Mouse (Mus musculus): ENCODE data around the gene Neurl1b. TPM values are rescaled to one million over a fixed set of nuclear protein-coding genes. Genes with fewer than 3 reads are reported as not detected.

Neurl1b gene
- polyA plus RNA-seq, 1 experiment from 2014 or later, result 2.3 TPM

- Histone ChIP-seq H3K4me3 (ENCODE audit: low read depth, low read length) (no peak overlapping the region), H3K27ac (ENCODE audit: low read length) (no peak overlapping the region), H3K9me3 (replicated peaks; ENCODE audit: control insufficient read depth, low read length, poor library complexity, severe bottlenecking) (0 out of 2 replicates have a peak, but pooled peaks cover 3% of the 10 kb centered on the region), H3K27me3 (ENCODE audit: control insufficient read depth, insufficient read depth, low read depth, low read length) (no peaks in the 10 kb centered on the region), H3K4me2 (ENCODE audit: low read length) (no peak overlapping the region), H3K36me3 (ENCODE audit: control insufficient read depth, insufficient read depth, low read length) (no peaks in the 10 kb centered on the region), H3K4me1 (ENCODE audit: control insufficient read depth, insufficient read depth, low read length) (no peaks in the 10 kb centered on the region), H3K9ac (ENCODE audit: low read depth, low read length) (no peak overlapping the region)
- ATAC-seq, result no peak
- WGBS, result 80% methylated on average over 2 of the region's 2 CpGs
These were observed 76.3 kb downstream of the Neurl1b start for GRCm38 (mm10) chr17:26490910-26491309.

DNA sequence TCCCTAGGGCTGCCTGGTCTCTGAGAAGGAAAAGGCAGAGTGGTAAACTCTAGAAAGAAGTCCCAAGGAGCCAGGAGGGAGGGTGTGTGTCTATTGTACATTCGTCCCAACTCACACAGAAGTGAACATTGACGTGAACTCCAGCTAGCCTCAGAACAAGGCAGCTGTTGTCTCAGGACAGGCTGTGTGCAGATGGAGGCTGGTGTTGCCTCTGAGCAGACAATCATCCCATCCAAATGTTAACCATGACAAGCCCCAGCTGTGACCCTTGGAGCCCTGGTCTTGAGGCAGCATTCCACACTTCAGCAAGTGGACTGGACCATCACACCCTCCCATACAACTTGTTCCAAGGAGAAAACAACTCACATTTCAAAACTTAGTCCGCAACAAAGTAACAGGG is 77.6 kb downstream of the Neurl1b start:
- H3K9me3 ChIP-seq (replicated peaks; ENCODE audit: control insufficient read depth, low read length, poor library complexity, severe bottlenecking), result 0 out of 2 replicates have a peak, but pooled peaks cover 3% of the 10 kb centered on the region
- ATAC-seq, result no peak
- no peak overlapping the region for H3K4me3 ChIP-seq (ENCODE audit: low read depth, low read length)
- H3K4me2 ChIP-seq (ENCODE audit: low read length), result no peak overlapping the region
- no peaks in the 10 kb centered on the region for H3K36me3 ChIP-seq (ENCODE audit: control insufficient read depth, insufficient read depth, low read length)
- H3K27me3 ChIP-seq (ENCODE audit: control insufficient read depth, insufficient read depth, low read depth, low read length), result no peaks in the 10 kb centered on the region
- H3K9ac ChIP-seq (ENCODE audit: low read depth, low read length), result no peak overlapping the region
- H3K27ac ChIP-seq (ENCODE audit: low read length), result no peak overlapping the region
- H3K4me1 ChIP-seq (ENCODE audit: control insufficient read depth, insufficient read depth, low read length), result no peaks in the 10 kb centered on the region
- 91% methylated on average over 3 of the region's 3 CpGs for WGBS

GRCm38 (mm10) chr17:26494642-26495468 is 80.2 kb downstream of the Neurl1b start:
- Histone ChIP-seq H3K27ac (ENCODE audit: low read length) (no peak overlapping the region), H3K36me3 (ENCODE audit: control insufficient read depth, insufficient read depth, low read length) (no peaks in the 10 kb centered on the region), H3K27me3 (ENCODE audit: control insufficient read depth, insufficient read depth, low read depth, low read length) (no peaks in the 10 kb centered on the region), H3K9me3 (replicated peaks; ENCODE audit: control insufficient read depth, low read length, poor library complexity, severe bottlenecking) (0 out of 2 replicates have a peak, but pooled peaks cover 3% of the 10 kb centered on the region), H3K4me3 (ENCODE audit: low read depth, low read length) (no peak overlapping the region), H3K4me2 (ENCODE audit: low read length) (no peak overlapping the region), H3K4me1 (ENCODE audit: control insufficient read depth, insufficient read depth, low read length) (no peaks in the 10 kb centered on the region), H3K9ac (ENCODE audit: low read depth, low read length) (no peak overlapping the region)
- whole genome bisulfite sequencing, result 90% methylated on average over 4 of the region's 4 CpGs
- ATAC-seq, result no peak

Other genes starting within 250 kb of the Neurl1b start
- 0.48 TPM in 1 of 2 replicates, not detected in the other for gene Pdia2, start 215.7 kb upstream of the Neurl1b start, polyA plus RNA-seq (2015; fragmentation: Nextera tagmentation; extraction: Ambion mirVana)
- gene Rgs11, start 211.9 kb upstream of the Neurl1b start, polyA plus RNA-seq (2015; fragmentation: Nextera tagmentation; extraction: Ambion mirVana), result 10.2 and 13.6 TPM in 2 replicates
- 131 and 182 TPM in 2 replicates for gene Arhgdig, start 207.0 kb upstream of the Neurl1b start, polyA plus RNA-seq (2015; fragmentation: Nextera tagmentation; extraction: Ambion mirVana)
- gene Fam234a, start 170.6 kb upstream of the Neurl1b start, polyA plus RNA-seq (2015; fragmentation: Nextera tagmentation; extraction: Ambion mirVana), result 30.3 and 32.6 TPM in 2 replicates
- gene Luc7l, start 161.9 kb upstream of the Neurl1b start, polyA plus RNA-seq (2015; fragmentation: Nextera tagmentation; extraction: Ambion mirVana), result 114 and 124 TPM in 2 replicates
- gene Ergic1, start 146.7 kb downstream of the Neurl1b start, polyA plus RNA-seq (2015; fragmentation: Nextera tagmentation; extraction: Ambion mirVana), result 102 and 103 TPM in 2 replicates
- gene Dusp1, start 147.3 kb downstream of the Neurl1b start, polyA plus RNA-seq (2015; fragmentation: Nextera tagmentation; extraction: Ambion mirVana), result 33.4 and 35.1 TPM in 2 replicates
- 77.2 and 83.0 TPM in 2 replicates for gene Atp6v0e, start 248.4 kb downstream of the Neurl1b start, polyA plus RNA-seq (2015; fragmentation: Nextera tagmentation; extraction: Ambion mirVana)

All from midbrain, embryonic 16.5 days (tissue).